Mouse (Mus musculus) thymus, adult 2 months (tissue): ENCODE measurements around the gene Itpr1.

Experiments
- CTCF ChIP-seq: fragments of 200-500 bp; IDR thresholded peaks from 2 replicates; pipeline ENCODE4 v1.5.1; 2012; ENCODE audit warnings: mild to moderate bottlenecking, control low read depth, low read length, moderate library complexity, borderline replicate concordance; ENCODE audit not compliant: control insufficient read depth, poor library complexity, insufficient read depth; ENCODE audit errors: extremely low read depth
- POLR2A ChIP-seq: fragments of 200-500 bp; IDR thresholded peaks from 2 replicates; pipeline ENCODE4 v1.6.1; 2012; ENCODE audit warnings: mild to moderate bottlenecking, low read length, control low read depth, moderate library complexity; ENCODE audit not compliant: control insufficient read depth, poor library complexity, insufficient read depth; ENCODE audit errors: extremely low read depth

DNA sequence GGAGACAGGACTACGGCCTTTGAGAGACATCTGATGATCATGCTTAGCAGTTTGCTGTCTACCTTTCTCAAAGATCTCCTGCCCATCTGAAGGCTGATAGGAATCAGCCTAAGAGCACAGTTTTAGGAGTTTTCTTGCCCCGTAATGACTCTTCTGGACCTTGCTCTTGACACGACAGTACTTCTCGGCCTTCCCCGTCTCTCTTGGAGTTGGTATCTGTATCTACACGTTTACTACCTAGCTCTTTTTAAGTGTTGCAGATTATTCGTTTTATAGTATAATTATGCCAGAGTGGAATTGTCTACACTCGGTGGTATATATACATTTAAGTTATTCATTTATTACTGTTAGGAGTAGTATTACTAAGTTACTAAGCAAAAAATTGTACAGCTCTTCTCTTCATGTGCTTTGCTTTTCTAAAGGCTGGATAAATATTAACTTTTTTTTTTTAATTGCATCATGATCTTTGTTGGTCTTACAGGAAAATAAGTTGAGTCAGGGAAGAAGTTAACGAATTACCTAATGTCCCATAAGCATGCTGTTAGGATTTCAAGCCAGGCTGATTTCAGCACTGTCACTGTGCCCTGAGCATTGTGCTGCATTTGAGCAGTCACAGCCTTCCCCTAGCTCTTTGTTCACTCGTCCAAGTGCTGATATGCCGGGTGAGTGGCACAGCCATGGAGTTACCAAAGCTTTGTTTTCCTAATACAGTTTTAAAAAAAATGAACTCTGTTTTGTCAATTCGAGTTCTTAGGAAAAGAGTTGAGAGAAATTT, 64.9 kb downstream of the Itpr1 start:
- TF ChIP-seq CTCF (no peak), POLR2A (no peak)
